Mouse (Mus musculus): ENCODE measurements around the gene Nop16. TPM values are rescaled to one million over a fixed set of nuclear protein-coding genes. Genes with fewer than 3 reads are reported as not detected.
A peak's percentile ranks its signal among the peaks of the same experiment; 100 is the strongest.

Nop16 gene
- polyA plus RNA-seq, 1 experiment from 2014 or later = 56.9 TPM

DNA sequence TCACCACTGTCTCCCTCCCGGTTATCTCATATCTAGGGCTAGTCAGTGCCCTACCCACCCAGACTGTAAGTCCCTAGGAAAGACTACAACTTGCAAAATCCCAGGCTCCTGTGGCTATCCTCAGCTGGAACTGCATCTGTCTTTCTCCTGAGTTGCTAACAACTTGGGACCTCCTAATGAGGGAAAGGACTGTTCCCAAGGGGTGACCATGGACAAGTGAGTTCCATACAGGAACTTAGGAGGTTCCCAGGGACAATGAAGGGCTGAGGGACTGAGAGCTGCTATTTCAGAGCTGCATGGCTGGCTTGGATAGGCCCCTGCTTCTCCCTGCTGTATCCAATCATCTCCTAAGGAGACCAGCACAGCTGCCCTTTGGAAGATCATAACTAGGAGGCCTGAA lies 19.4 kb upstream of the Nop16 start:
- H3K9me3 ChIP-seq = no peaks in the 10 kb centered on the region
- H3K9ac ChIP-seq = peak overlapping the region; percentile 23
- H3K27me3 ChIP-seq (replicated peaks) = no peaks in the 10 kb centered on the region
- WGBS = 10% methylated on average over 1 of the region's 1 CpGs
- ATAC-seq (replicated peaks) = no peak
- H3K4me3 ChIP-seq = peak overlapping the region; percentile 18; the same call in 1 of the 2 replicates
- H3K4me2 ChIP-seq = peak overlapping the region; percentile 67
- H3K4me1 ChIP-seq = peaks cover 30% of the 10 kb centered on the region
- H3K27ac ChIP-seq = no peak overlapping the region
- H3K36me3 ChIP-seq (replicated peaks) = peaks cover 7% of the 10 kb centered on the region; the same call in 1 of the 2 replicates

DNA sequence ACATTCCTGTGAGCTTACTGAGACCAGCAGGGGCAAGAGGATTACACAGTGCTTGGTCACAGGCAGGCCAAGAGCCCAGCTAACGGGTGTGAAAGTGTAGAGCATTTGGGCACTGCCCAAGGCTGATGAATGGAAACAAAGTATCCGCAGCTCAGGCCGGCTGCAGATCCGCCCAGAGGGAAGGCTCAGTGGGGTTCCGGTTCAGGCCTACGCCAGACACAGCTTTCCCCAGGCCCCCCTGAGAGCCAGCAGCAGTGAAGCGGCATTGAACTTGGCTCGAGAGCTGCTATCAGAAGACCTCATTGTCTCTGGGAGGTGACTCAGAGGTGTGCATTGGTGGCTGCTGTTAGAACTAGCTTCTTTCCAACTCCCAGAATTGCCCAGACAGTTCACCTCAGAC lies 18.8 kb upstream of the Nop16 start:
- ATAC-seq (replicated peaks) = no peak; the same call in 1 of the 2 replicates
- Histone ChIP-seq H3K27me3 (replicated peaks) (no peaks in the 10 kb centered on the region), H3K9ac (peak overlapping the region; percentile 23), H3K4me2 (peak overlapping the region; percentile 67), H3K4me3 (peak overlapping the region; percentile 18), H3K27ac (no peak overlapping the region; the same call in 1 of the 2 replicates), H3K4me1 (peaks cover 30% of the 10 kb centered on the region), H3K36me3 (replicated peaks) (peaks cover 7% of the 10 kb centered on the region; the same call in 1 of the 2 replicates), H3K9me3 (no peaks in the 10 kb centered on the region)
- 4% methylated on average over 8 of the region's 8 CpGs for WGBS

DNA sequence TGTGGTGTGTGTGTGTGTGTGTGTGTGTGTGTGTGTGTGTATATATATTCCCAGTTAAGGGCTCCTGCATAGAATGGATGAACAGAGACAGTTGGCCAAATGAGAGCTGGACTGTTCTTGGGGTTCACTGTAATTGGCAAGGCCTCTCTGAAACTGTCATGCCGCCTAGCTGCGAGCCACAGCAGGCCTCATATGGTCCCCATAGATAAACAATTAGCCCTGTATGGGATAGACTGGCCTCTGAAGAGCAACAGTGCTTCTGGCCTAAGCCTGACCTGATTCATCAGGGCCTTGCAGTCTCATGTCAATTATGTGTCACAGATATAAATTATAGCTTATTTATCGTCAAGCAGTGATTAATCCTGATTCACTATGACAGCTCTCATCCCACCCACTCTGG lies 18.1 kb upstream of the Nop16 start:
- H3K4me3 ChIP-seq = 0 out of 2 replicates have a peak overlapping the region, but pooled peaks have one; percentile 18
- no peak overlapping the region for H3K27ac ChIP-seq
- no peaks in the 10 kb centered on the region for H3K9me3 ChIP-seq
- peak overlapping the region; percentile 67; the same call in 1 of the 2 replicates for H3K4me2 ChIP-seq
- no peak overlapping the region for H3K9ac ChIP-seq
- H3K36me3 ChIP-seq (replicated peaks) = peaks cover 11% of the 10 kb centered on the region; the same call in 1 of the 2 replicates
- peaks cover 35% of the 10 kb centered on the region for H3K4me1 ChIP-seq
- H3K27me3 ChIP-seq (replicated peaks) = no peaks in the 10 kb centered on the region
- ATAC-seq (replicated peaks) = no peak
- 73% methylated on average over 3 of the region's 3 CpGs for WGBS

DNA sequence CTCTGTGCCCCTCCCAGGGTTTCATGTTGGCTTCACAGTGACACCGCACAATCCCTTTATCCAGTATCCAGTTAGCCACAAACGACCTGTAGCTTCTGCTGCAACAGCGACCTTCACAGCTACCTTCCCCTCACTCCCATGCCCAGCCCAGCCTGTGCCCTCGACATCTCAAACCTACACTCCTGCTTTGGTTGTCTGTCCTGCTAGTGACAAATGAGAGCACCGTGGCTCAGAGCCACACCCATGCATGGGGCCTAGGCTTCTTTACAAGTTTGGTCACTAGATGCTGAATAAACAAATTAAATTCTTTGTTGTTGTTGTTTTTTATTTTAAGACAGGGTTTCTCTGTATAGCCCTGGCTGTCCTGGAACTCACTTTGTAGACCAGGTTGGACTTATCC lies 17.3 kb upstream of the Nop16 start:
- H3K4me1 ChIP-seq = peaks cover 37% of the 10 kb centered on the region
- no peak overlapping the region for H3K27ac ChIP-seq
- H3K9me3 ChIP-seq = no peaks in the 10 kb centered on the region
- 75% methylated on average over 5 of the region's 5 CpGs for WGBS
- H3K36me3 ChIP-seq (replicated peaks) = peaks cover 11% of the 10 kb centered on the region; the same call in 1 of the 2 replicates
- ATAC-seq (replicated peaks) = no peak
- H3K4me3 ChIP-seq = no peak overlapping the region
- H3K27me3 ChIP-seq (replicated peaks) = no peaks in the 10 kb centered on the region; the same call in 1 of the 2 replicates
- no peak overlapping the region for H3K4me2 ChIP-seq
- H3K9ac ChIP-seq = no peak overlapping the region

DNA sequence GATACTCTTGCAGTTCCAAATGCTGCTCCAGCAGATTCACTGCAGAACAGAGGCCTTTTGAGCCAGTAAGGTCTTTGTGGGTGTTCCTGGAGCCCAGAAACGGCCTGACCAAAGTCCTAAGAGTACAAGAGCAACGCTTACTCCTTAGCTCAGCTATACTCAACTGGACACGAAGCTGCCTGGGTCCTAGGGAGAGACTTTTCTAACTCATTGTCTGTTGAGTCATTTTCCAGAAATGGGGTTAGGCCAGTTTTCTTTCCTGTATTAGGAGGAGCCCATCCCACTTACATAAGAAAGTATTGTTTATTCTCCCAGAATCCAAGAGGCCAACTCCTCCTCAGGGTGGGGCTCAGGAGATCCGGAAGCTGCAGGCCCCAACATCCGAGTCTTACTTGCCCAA lies 15.5 kb upstream of the Nop16 start:
- ATAC-seq (replicated peaks) = no peak
- no peaks in the 10 kb centered on the region; the same call in 1 of the 2 replicates for H3K27me3 ChIP-seq (replicated peaks)
- H3K4me1 ChIP-seq = peaks cover 31% of the 10 kb centered on the region
- no peak overlapping the region for H3K27ac ChIP-seq
- no peak overlapping the region for H3K4me2 ChIP-seq
- peaks cover 11% of the 10 kb centered on the region; the same call in 1 of the 2 replicates for H3K36me3 ChIP-seq (replicated peaks)
- no peak overlapping the region for H3K9ac ChIP-seq
- WGBS = 82% methylated on average over 5 of the region's 5 CpGs
- no peak overlapping the region for H3K4me3 ChIP-seq
- no peaks in the 10 kb centered on the region for H3K9me3 ChIP-seq

DNA sequence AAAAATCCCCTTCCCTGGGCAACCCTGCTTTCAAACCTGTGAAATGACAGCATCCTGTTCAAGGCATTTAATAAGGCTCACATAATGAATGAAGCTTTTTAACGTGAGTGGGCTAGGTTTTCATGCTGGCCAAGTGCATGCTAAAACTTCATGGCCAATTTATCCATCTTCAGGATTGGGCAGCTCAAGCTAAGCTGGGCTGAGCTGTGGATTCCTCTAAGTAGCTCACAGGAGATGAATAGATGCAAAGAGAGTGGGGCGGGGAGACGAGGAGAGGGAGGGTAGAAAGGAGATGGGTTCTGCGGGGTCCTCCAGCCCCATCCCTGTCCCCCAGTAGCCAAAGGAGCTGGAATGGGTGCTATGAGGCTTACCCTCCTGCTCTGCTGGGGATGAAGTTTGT lies 14.3 kb upstream of the Nop16 start:
- H3K27me3 ChIP-seq (replicated peaks) = no peaks in the 10 kb centered on the region; the same call in 1 of the 2 replicates
- peaks cover 20% of the 10 kb centered on the region for H3K4me1 ChIP-seq
- no peak overlapping the region for H3K4me2 ChIP-seq
- no peak for ATAC-seq (replicated peaks)
- 42% methylated on average over 4 of the region's 4 CpGs for WGBS
- H3K9ac ChIP-seq = no peak overlapping the region
- H3K36me3 ChIP-seq (replicated peaks) = peaks cover 16% of the 10 kb centered on the region; the same call in 1 of the 2 replicates
- H3K9me3 ChIP-seq = no peaks in the 10 kb centered on the region
- H3K4me3 ChIP-seq = no peak overlapping the region
- H3K27ac ChIP-seq = no peak overlapping the region

DNA sequence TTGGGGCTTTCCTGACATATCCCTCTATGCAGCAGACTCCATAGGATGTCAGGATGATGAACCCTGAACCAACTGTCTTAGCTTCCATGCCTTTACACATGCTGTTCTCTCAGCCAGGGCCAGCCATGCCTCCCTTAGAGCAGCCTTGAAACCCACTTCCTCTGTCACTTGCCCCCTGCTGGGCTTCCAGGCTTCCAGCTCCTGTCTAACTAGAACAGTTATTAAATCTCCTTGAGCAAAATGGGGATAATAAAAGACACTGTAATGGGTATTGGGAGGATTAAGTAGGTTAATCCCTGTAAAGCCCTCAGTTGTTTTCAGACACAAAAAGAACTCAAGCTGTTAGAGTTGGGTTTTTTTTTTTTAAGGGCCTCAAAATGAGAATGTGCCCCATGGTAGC lies 13.6 kb upstream of the Nop16 start:
- H3K27me3 ChIP-seq (replicated peaks) = no peaks in the 10 kb centered on the region; the same call in 1 of the 2 replicates
- peaks cover 18% of the 10 kb centered on the region; the same call in 1 of the 2 replicates for H3K36me3 ChIP-seq (replicated peaks)
- H3K4me3 ChIP-seq = no peak overlapping the region
- H3K27ac ChIP-seq = no peak overlapping the region
- no peak overlapping the region for H3K4me2 ChIP-seq
- no peak for ATAC-seq (replicated peaks)
- no peak overlapping the region for H3K9ac ChIP-seq
- peaks cover 13% of the 10 kb centered on the region for H3K4me1 ChIP-seq
- no peaks in the 10 kb centered on the region for H3K9me3 ChIP-seq

DNA sequence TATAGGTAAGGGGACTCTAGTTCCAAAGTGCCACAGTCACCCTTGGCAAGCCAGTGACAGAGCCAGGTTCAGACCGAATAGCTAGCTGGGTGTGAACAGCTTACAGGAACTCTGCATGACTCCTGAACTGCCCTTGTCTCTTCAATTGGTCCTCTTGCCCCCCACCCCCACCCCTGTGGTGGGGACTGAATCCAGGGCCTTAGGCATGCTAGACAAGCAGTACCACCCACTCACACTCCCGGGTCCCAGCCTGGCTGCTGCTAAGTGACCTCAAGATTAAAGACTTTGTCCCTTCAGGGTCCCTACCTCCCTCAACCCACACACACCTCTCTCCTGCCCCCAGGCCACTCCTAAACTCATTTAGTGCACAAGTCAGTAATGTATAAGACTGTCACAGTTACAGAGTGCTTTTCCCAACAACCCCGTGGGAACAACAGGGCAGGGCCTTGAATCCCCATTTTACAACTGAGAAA lies 12.8 kb upstream of the Nop16 start:
- 63% methylated on average over 3 of the region's 3 CpGs for WGBS
- H3K9me3 ChIP-seq = no peaks in the 10 kb centered on the region
- ATAC-seq (replicated peaks) = no peak

DNA sequence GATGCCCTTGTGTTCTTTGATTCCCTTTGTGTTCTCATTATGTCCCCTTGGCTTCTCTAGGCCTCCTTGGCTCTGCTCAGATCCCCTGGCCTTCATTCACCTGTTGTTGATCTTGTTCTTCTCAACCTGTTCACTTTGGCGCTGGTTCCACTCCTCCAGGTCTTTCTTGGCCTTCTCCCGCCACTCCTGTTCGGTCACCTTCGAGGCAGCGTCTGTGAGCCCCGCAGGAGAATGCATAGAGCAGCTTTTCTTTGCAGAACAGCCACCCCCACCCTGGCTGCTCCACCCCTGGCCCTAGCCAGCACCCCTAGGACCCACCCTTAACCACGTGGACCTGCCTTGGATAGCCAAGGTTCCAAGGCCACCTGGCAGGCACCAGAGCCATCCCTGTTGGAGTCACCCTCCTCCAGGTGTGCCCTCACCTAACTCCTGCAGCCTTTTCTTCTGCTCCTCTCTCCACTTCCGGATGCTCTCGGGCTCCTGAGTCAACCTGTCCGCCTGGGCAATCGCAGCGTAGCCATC lies 8.8 kb upstream of the Nop16 start:
- no peak for ATAC-seq (replicated peaks)
- H3K4me1 ChIP-seq = 0 out of 2 replicates have a peak, but pooled peaks cover 7% of the 10 kb centered on the region
- WGBS = 91% methylated on average over 12 of the region's 12 CpGs
- no peaks in the 10 kb centered on the region; the same call in 1 of the 2 replicates for H3K27me3 ChIP-seq (replicated peaks)
- H3K9me3 ChIP-seq = no peaks in the 10 kb centered on the region
- peaks cover 12% of the 10 kb centered on the region; the same call in 1 of the 2 replicates for H3K36me3 ChIP-seq (replicated peaks)
- H3K4me2 ChIP-seq = no peak overlapping the region
- no peak overlapping the region for H3K27ac ChIP-seq
- no peak overlapping the region for H3K4me3 ChIP-seq
- no peak overlapping the region for H3K9ac ChIP-seq

More for the DNA sequence above, 12.8 kb upstream of the Nop16 start:
- peaks cover 18% of the 10 kb centered on the region; the same call in 1 of the 2 replicates for H3K36me3 ChIP-seq (replicated peaks)
- H3K4me1 ChIP-seq = 0 out of 2 replicates have a peak, but pooled peaks cover 7% of the 10 kb centered on the region
- no peak overlapping the region for H3K4me3 ChIP-seq
- H3K27me3 ChIP-seq (replicated peaks) = no peaks in the 10 kb centered on the region; the same call in 1 of the 2 replicates
- no peak overlapping the region for H3K27ac ChIP-seq
- H3K4me2 ChIP-seq = no peak overlapping the region
- no peak overlapping the region for H3K9ac ChIP-seq

DNA sequence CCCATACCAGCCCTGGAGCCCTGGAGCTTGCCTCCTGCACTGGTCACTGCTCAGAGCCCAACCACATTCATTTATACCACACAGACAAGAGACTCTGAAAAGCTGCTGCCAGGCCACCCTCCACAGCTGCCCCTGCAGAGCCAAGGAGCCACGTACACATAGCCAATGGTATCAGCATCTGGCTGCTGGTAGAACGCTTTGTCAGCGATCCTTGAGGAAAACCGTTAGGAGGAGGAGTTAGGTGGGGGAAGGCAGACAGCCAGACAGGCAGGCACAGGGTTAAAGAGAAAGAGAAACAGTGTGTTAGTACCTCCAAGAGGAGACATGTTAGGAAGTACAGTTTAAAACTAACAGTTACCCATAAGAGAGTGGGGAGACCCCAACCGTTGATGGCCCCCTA lies 7.0 kb upstream of the Nop16 start:
- no peak overlapping the region for H3K4me2 ChIP-seq
- no peaks in the 10 kb centered on the region for H3K27me3 ChIP-seq (replicated peaks)
- H3K9me3 ChIP-seq = no peaks in the 10 kb centered on the region
- ATAC-seq (replicated peaks) = no peak
- peaks cover 8% of the 10 kb centered on the region for H3K4me1 ChIP-seq
- peaks cover 8% of the 10 kb centered on the region; the same call in 1 of the 2 replicates for H3K36me3 ChIP-seq (replicated peaks)
- no peak overlapping the region for H3K4me3 ChIP-seq
- no peak overlapping the region for H3K9ac ChIP-seq
- H3K27ac ChIP-seq = no peak overlapping the region
- WGBS = 72% methylated on average over 5 of the region's 5 CpGs

DNA sequence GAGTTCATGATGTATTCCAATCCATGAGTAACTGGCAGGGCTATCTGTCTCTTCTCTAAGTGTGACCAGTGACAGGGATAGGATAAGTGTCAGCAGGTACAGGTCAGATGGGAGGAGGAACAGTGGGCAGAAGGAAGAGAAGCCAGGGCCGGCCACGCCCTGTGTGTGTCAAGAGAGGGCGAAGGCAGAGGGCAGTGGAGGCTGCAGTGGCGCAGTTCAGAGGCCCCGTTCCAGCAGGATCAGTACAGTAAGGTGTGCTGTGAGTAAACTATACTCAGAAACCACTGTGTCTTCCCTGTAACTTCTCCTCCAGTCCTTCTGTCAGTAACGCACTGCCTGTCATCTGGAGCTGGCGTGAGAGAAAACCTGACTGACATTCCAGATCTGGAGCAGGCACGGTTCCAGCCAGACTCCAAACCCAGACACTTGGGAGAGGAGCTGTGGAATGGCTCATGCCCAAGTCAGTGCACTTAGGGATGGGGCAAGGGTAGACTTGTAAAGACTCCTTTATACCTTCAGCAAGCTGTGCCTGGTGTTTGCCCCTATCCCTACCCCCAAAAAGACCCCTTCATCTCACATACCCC lies 6.3 kb upstream of the Nop16 start:
- Histone ChIP-seq H3K4me3 (no peak overlapping the region), H3K36me3 (replicated peaks) (peaks cover 8% of the 10 kb centered on the region; the same call in 1 of the 2 replicates), H3K27ac (no peak overlapping the region), H3K9ac (no peak overlapping the region), H3K9me3 (no peaks in the 10 kb centered on the region), H3K27me3 (replicated peaks) (no peaks in the 10 kb centered on the region), H3K4me1 (peaks cover 15% of the 10 kb centered on the region), H3K4me2 (no peak overlapping the region)
- ATAC-seq (replicated peaks) = no peak
- 85% methylated on average over 8 of the region's 8 CpGs for WGBS

DNA sequence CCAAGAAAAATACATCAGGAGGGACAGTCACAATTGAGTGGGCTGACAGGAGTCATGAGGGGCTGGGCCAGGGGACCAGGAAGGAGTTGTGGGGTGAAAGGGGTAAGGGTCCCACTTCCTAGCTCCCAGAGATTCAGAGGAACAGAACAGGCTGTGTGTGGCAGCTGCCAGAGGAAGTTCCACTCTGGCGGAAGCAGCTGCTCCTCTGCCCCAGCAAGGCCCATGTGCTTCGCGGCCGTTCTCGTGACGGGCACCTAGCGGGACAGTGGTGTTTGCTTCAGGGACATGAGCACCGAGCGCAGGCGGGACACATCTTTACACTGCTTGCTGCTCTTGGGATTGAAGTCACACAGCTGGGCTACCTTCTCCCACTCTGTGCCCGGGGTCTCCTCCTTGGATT lies 3.7 kb upstream of the Nop16 start:
- no peaks in the 10 kb centered on the region for H3K27me3 ChIP-seq (replicated peaks)
- H3K4me1 ChIP-seq = peaks cover 26% of the 10 kb centered on the region
- 92% methylated on average over 11 of the region's 11 CpGs for WGBS
- H3K4me2 ChIP-seq = no peak overlapping the region
- no peak overlapping the region for H3K4me3 ChIP-seq
- ATAC-seq (replicated peaks) = no peak
- H3K9me3 ChIP-seq = no peaks in the 10 kb centered on the region
- no peak overlapping the region for H3K27ac ChIP-seq
- H3K9ac ChIP-seq = no peak overlapping the region
- no peaks in the 10 kb centered on the region; the same call in 1 of the 2 replicates for H3K36me3 ChIP-seq (replicated peaks)

Data from midbrain, embryonic 15.5 days (tissue).